Mouse (Mus musculus) MEL (cell line): ENCODE data around the gene Wdr18.

Experiments used
- CHD1 ChIP-seq: IDR thresholded peaks from 2 replicates; pipeline ENCODE4 v1.6.1; 2012; ENCODE audit warnings: low read depth, mild to moderate bottlenecking, inconsistent platforms, low read length, improper control_type of control experiment
- CTCF ChIP-seq, 3 experiments: IDR thresholded peaks in 2 of 3; conservative IDR thresholded peaks in 1 of 3; 2 replicates each; pipeline ENCODE4 v1.5.1; 2011 to 2012; ENCODE audit warnings: low read length in 3 of 3, low read depth in 2 of 3, mild to moderate bottlenecking in 2 of 3, improper control_type of control experiment in 1 of 3, inconsistent platforms in 1 of 3, mixed read lengths in 1 of 3, moderate library complexity in 1 of 3; ENCODE audit not compliant: control insufficient read depth in 1 of 3, insufficient read depth in 1 of 3, poor library complexity in 1 of 3, severe bottlenecking in 1 of 3
- MAFK ChIP-seq: IDR thresholded peaks from 2 replicates; pipeline ENCODE4 v1.6.1; 2011; ENCODE audit warnings: low read depth, mild to moderate bottlenecking, low read length, improper control_type of control experiment, borderline replicate concordance
- MAX ChIP-seq: IDR thresholded peaks from 2 replicates; pipeline ENCODE4 v1.6.1; 2011; ENCODE audit warnings: low read length, improper control_type of control experiment
- MYB ChIP-seq: IDR thresholded peaks from 2 replicates; pipeline ENCODE4 v1.6.1; 2011; ENCODE audit warnings: mild to moderate bottlenecking, low read depth, low read length, improper control_type of control experiment
- POLR2A ChIP-seq, 2 experiments: IDR thresholded peaks; 2 replicates each; pipeline ENCODE4 v1.6.1; 2011 to 2012; ENCODE audit warnings: low read length in 2 of 2, mild to moderate bottlenecking in 2 of 2, control low read depth in 1 of 2, improper control_type of control experiment in 1 of 2, low read depth in 1 of 2, moderate library complexity in 1 of 2; ENCODE audit not compliant: control insufficient read depth in 1 of 2, insufficient read depth in 1 of 2, poor library complexity in 1 of 2
- SMC3 ChIP-seq: IDR thresholded peaks from 2 replicates; pipeline ENCODE4 v1.6.1; 2011; ENCODE audit warnings: low read depth, low read length, improper control_type of control experiment
- UBTF ChIP-seq: IDR thresholded peaks from 2 replicates; pipeline ENCODE4 v1.6.1; 2012; ENCODE audit warnings: low read depth, mild to moderate bottlenecking, inconsistent platforms, low read length, improper control_type of control experiment, moderate library complexity, borderline replicate concordance; ENCODE audit not compliant: insufficient read depth
- ZC3H11A ChIP-seq: IDR thresholded peaks from 2 replicates; pipeline ENCODE4 v1.6.1; 2012; ENCODE audit warnings: low read depth, mild to moderate bottlenecking, inconsistent platforms, low read length, improper control_type of control experiment

GRCm38 (mm10) chr10:80015583-80015982 lies 55.6 kb downstream of the Wdr18 start:
- TF ChIP-seq CHD1: no peak
- TF ChIP-seq POLR2A (IDR thresholded peaks at IDR 0.05; ENCODE audit: control insufficient read depth in 1 of 2, insufficient read depth in 1 of 2, low read depth in 1 of 2, low read length in 2 of 2, poor library complexity in 1 of 2): no peak
- no peak for TF ChIP-seq ZC3H11A
- TF ChIP-seq SMC3: no peak
- TF ChIP-seq UBTF: no peak
- no peak for TF ChIP-seq MAX
- no peak for TF ChIP-seq MAFK
- TF ChIP-seq CTCF (IDR thresholded peaks at IDR 0.05 in 2 of 3, conservative IDR thresholded peaks at IDR 0.05 in 1 of 3; ENCODE audit: control insufficient read depth in 1 of 3, insufficient read depth in 1 of 3, low read depth in 2 of 3, low read length in 3 of 3, poor library complexity in 1 of 3, severe bottlenecking in 1 of 3): no peak
- TF ChIP-seq MYB: no peak
